Mouse (Mus musculus): ENCODE results near the gene Dab1. TPM values are rescaled to one million over a fixed set of nuclear protein-coding genes. Genes with fewer than 3 reads are reported as not detected.

Gene Dab1
- total RNA-seq, 2 experiments from 2014 or later = 1.7 to 1.9 TPM

DNA sequence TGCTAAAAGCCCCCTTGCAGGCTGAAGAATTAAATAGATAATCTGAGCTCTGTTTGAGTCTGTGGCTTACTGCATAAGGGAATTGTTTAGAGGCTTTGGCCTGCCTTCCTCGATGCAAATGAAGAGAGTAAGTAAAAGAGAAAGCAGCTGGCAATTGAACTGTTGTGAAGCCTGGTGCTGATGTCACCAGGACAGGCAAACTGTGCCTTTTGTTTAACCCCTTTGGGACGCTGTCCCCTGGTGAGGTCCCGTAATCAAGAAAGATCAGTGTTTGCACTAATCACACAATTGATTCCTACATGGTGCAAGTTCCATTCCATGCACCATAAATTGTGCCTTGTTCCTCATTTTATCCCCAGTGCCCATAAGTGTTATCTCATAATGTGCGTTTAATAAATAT lies 80.6 kb downstream of the Dab1 start:
- no peak for DNase-seq (ENCODE audit: low spot score in 2 of 2)

DNA sequence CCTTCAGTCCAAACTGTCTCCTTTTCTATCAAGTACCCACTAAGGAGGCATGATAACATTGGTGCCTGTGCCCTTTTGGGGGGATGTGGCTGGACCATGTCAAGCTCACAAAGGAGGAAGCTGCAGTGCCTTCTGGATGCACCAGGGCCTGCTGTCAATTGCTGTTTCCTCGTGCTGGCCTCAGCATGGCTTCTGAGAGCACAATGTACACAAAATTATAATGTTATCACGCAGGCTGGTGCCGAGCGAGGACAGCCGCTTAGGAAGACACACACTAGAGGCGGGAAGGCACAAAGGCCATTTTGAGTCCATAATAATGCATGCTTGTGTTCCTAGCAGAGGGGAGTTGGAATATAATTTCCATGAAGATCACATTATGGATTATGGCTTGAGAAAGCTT lies 81.2 kb downstream of the Dab1 start:
- DNase-seq (ENCODE audit: low spot score in 2 of 2) = no peak

DNA sequence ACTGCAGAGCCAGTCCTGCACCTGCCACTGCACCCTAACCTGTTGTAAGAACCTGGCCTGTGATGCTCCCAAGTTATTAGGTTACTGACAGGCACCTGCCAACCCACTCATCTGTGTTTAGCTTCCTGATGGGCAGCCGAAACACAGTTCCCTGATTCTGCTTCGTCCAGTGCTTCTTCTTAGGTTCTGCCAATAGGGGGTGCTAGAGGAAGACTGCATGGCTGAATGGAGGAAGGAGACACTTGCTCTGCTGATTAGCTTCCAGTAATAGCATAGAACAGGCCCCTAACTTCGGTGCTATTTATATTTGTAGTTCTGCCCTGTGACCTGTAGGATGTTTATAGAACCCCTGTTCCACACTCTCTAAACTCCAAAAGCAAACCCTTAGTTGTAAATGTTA lies 83.0 kb downstream of the Dab1 start:
- no peak for DNase-seq (ENCODE audit: low spot score in 2 of 2)

DNA sequence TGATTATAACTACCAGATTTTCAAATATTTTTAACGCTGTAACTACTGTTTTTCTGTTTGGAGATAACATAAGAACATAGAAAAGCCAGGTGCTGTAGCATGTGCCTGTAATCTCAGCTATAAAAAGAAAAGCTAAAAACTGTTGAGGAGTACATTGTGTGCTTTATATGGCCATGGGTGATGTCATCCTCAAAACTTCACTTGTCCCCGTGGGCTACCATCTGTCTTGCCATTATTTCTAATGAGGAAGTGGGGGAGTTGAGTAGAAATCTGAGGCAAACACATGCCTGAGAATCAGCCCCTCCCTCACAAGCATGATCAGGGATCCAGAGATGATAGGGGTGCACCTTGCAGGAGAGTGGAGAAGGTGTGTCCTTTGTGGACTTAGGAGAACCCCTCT lies 85.3 kb downstream of the Dab1 start:
- DNase-seq (ENCODE audit: low spot score in 2 of 2) = no peak

DNA sequence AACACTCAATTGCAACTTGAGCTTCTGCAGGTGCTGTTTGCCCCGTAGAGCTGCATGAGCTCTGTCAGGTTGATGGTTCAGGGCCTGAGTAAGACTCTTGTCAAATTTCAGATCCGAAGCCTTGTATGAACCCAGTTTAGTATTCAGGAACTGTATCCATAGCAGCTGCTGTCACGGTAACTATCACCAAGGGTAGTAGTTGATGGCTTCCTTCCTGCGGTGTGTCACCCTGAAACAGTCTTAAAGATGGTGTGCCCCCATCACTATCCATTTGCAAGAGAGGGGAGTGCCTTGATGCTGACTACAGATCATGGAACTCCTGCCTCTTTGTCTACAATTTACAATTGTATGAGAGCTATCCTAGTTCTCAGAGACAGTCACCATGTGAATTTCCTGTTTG lies 87.3 kb downstream of the Dab1 start:
- DNase-seq (ENCODE audit: low spot score in 2 of 2) = no peak

DNA sequence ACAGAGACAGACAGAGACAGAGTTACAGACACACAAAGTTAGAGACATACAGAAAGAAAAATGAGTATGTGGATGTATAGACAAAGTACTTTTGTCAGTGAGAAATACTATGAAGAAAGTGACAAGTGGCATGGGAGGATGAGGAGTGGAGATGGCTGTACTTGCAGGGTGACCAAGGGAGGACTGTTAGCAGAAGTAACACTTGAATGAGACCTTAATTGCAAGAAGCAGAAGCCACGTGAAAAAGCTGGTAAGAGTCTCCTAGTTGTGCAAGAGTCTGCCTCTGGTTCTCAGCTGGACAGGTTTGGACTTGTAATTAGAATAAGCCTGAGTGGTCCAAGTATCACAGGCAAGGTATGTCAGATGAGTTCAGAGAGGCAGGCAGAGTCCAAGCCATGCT lies 88.0 kb downstream of the Dab1 start:
- no peak for DNase-seq (ENCODE audit: low spot score in 2 of 2)

DNA sequence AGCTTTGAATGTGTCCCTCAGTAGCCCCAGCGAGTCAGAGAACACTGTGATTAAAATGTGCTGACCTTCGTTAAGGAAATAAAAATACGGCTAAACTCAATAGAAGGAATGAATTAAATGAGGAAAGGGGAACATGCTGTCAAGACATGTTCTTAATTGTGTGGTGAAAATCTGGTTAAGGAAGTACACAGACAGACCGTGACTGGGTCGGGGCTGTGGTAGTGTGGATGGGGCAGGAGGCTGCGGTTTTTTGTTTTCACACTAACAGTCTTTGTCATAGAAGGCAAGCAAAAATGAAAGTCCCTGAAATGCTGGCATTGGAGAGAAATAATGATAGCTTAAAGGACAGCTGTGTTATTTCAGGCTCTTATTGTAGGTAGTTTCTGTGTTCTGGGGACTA lies 92.2 kb downstream of the Dab1 start:
- no peak for DNase-seq (ENCODE audit: low spot score in 2 of 2)

DNA sequence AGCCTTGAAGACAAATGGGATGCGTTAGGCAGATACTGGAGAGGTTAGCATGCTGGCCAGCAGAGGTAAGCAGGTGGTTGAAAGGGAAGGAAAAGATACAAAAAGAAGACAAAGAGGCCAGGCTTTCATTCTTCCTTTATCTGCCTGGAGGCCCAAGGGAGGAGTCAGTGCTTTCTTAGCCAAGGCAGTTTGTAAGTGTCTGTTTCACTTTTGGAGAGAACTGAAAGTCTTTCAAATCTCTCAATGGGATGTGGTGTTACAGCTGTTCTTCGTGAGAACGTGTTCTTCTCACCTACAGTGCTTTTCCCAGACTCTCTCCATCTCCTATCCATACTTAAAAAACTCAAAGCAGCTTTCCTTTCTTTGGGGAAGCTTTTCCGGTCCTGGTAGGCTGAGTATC lies 94.8 kb downstream of the Dab1 start:
- no peak for DNase-seq (ENCODE audit: low spot score in 2 of 2)

DNA sequence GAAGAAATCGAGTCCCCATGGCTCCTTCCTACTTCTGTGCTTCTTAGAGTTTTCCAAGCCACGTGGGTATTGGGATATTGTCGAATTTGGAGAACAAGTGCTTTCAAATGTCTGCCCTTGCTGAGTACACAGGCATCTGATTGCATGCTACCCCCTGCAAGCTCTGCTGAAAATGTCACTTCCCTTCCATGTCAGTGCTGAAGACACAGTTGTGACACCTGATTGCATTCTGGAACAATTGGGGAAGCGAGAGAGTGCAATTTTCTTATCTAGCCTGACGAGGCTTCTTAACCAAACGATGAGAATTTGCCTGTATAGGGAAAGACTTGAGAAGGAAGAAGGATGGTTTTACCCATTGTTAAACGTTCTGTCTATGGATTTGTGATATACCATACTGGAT lies 95.8 kb downstream of the Dab1 start:
- no peak for DNase-seq (ENCODE audit: low spot score in 2 of 2)

DNA sequence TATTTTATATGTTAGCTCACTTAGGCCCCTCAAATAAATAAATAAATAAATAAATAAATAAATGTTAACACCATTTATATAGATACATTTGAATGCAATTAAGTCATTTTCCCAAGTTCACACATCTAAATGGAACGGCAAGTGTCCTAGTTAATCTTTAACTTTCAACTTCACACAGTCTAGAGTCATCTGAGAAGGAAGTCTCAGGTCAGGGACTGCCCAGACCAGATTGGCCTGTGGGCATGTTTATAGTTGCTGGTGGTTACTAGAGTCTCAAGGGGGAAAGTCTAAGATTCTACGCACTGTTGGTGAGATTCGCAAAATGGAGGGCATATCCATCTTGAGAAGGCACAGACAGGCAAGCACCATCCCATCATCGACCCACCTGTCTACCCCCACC lies 96.4 kb downstream of the Dab1 start:
- no peak for DNase-seq (ENCODE audit: low spot score in 2 of 2)

DNA sequence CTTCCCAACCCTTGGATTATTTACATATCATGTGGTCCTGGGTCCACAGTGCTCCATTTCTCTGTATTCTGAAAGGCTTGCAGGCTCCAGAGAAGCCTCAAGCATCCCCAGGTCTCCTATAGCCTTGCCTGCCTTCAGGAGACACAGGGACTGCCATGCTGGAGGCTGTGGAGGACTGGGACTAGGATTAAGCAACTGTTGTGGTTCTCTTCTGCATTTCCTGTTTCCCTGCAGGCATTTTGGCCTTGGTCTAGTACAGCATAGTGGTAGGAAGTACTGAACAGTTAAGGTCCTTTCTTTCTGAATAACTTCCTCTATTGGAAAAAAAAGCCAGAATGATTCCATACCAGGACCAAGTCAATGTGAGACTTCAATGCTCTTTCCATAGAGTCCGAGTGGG lies 103.6 kb downstream of the Dab1 start:
- DNase-seq (ENCODE audit: low spot score in 2 of 2) = no peak

DNA sequence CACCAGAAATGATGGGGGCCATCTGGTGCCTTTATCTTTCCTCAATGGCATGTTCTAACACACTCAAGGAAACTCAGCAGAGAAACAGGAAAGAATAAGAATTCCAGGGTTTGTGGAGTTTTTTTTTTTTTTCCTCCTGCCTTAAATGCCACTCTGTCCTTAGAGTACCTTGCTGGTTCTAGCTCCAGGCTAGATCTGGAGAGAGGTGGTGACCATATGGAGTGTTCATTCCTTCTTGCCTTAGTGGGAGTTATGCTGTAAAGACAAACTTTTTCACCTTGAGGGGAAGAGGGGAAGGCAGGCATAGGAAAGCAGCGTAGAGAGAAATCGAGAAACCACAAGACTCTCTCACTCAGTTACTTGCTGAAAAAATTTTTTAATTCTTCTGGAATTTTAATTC lies 107.3 kb downstream of the Dab1 start:
- no peak for DNase-seq (ENCODE audit: low spot score in 2 of 2)

DNA sequence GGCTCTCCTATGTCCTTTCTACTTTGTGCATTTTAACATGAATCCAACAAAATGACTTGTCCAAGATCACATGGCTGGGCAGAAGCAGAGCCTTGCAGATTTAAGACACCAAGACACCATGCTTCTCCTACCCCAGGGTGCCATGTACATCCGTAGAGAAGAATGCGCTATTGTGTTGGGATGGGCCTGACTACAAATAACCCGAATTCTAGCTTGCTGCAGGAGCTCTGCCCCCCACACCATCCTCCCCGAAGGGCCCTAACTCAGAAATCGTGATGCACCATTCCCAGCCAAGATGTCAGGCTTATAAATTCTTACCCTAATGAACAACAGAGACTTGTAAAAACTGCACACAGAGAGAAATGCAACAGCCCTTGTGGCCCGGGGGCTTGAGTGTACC lies 118.0 kb downstream of the Dab1 start:
- DNase-seq (ENCODE audit: low spot score in 2 of 2) = no peak

DNA sequence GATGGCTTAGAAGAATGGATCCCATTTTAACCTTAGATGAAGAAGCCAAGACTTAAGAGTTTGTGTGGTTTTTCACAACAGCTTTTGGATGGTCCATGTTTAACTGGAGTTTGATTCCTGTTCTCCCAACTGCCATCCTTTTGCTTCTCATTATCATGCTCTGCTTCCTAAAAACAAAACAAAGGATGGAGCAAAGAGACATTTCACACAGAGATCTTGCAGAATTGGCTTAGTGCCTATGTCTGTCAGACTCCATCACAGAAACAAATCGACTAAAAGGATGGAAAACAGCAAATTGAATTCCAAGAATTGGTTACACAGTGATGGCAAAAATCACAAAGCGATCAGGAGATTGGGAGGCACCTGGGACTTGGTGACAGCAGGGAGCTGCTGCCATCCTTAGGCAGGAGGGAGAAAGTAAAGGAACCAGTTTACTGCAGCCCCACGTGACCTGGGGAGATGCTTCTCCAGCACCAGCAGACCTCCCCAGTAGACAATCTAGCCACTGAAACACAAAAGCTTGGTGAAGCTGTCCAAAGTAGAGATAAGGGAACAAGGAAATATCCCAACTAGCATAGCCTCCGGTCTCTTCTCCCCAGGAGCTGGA lies 132.2 kb downstream of the Dab1 start:
- no peak for DNase-seq (ENCODE audit: low spot score in 2 of 2)

DNA sequence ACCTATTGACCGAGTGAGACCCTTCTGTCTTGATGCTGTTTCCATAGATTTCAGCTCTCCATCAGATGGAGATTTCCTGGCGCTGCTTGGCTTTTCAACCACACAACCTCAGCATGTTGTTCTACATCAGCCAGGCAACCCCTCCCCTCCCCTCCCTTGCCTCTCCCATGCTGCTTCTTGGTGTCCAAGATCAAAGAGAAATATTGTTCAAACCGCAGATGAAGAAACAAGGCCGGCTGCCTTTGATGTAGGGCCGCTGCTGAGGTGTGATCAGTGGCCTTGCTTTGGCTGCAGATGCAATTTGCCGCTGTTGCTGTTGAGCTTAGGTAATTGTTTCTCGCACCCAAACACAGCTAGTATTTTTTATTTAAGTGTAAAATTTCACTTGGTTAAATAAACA lies 135.4 kb downstream of the Dab1 start:
- DNase-seq (ENCODE audit: low spot score in 2 of 2) = no peak

DNA sequence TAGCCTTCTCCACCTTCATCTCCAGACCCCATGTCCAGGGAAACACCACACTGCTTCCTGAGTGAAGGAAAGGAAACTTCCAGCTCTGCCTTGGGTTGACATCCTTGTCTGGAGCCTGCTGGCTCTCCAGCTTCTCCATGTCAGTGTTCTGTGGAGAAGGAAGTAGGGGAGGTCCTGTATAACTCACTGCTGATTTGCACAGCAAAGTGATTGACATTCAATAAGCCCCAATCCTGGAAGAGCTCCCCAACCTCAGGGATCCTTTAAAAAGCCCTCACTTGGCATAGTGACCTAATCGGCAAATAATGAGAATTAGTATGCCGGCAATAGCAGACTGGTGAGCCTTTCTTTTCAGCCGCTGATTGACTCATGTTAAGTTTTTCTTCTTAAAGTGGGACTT lies 138.1 kb downstream of the Dab1 start:
- DNase-seq (ENCODE audit: low spot score in 2 of 2) = no peak

DNA sequence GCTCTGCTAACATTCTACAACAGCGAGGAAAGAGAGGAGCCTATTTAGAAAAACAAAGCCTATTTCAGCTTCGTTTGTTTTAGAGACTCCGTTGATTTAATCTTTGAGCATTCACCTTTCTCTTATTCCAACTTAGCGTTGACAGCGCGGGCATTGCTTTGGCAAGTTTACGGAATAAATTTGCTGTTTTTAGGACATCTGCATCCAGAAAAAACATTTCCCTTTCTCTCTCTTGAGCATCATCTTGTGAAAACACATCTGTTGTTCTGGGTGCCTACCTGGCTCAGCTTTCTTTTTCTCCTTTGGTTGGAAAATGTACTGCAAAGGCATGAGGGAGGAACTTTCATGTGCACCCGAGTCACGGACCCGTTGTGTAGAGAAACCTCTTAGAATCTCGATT lies 143.3 kb downstream of the Dab1 start:
- DNase-seq (ENCODE audit: low spot score in 2 of 2) = no peak

DNA sequence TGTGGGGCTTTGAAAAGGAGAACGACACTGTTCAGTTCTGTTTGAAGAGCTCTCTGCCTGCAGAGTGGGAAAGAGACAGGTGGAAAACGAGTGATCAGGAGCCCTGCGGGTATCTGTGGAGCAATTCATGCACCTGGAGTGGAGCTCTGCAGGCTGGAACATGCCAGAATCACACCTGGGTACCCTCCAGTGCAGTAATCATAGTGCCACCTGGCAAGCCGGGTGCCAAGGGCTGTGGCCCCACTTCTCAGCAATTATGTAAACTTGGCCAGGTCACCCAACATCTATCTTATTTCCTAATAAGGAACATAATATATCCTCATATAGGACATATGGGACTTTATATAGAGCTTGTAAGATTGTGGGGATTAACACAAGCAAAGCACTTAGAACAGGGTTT lies 156.6 kb downstream of the Dab1 start:
- DNase-seq (ENCODE audit: low spot score in 2 of 2) = no peak

DNA sequence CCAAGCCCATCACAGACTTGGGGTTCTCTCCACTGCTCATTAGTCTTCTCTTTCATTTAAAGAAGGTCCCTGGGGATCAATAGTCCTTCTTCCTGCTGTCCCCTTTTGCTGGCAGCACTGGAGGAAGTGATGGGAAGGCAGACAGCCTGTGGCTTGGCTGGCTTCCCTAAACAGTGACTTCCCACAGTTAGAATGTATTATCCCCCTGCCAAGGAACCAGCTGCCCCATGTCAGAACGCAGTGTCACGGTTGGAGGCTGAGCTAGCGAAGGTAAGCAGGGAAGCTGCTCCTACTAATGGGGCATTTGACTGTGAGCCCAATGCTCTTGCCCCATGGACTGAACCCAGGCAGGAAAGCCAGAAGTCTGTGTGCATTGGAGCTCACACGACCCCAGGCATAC lies 162.2 kb downstream of the Dab1 start:
- DNase-seq (ENCODE audit: low spot score in 2 of 2) = peak in 1 of 2 experiments; percentile 32

DNA sequence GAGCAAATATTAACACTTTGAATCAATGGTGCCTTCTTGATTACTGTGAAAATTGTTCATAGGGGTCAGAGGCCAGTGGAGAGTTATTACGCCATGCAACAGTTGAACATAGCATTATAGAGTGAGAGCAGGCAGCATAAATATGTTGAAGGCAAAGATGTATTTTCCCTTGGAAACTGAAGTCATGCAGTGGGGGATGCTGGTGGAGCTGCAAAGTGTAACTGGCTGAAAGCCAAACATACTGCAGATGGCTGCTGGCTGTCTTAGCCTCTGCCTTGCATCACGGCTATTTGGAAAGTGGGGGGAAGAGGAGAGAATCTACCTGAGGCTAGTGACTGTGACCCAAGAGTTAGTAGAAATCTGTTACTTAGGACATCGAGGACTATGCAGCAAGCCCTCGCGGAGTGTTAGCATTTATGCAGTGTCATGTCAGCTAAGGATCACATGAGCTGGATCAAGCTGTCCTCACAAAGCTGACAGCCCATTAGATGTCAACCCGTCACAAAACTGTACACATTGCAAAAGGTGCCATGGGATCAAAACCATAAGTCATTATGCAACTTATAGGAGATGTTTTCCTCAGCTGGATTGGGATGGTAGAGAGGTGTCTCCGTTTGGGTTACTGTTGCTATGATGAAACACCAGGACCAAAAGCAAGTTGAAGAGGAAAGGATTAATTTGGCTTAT lies 164.5 kb downstream of the Dab1 start:
- no peak for DNase-seq (ENCODE audit: low spot score in 2 of 2)

DNA sequence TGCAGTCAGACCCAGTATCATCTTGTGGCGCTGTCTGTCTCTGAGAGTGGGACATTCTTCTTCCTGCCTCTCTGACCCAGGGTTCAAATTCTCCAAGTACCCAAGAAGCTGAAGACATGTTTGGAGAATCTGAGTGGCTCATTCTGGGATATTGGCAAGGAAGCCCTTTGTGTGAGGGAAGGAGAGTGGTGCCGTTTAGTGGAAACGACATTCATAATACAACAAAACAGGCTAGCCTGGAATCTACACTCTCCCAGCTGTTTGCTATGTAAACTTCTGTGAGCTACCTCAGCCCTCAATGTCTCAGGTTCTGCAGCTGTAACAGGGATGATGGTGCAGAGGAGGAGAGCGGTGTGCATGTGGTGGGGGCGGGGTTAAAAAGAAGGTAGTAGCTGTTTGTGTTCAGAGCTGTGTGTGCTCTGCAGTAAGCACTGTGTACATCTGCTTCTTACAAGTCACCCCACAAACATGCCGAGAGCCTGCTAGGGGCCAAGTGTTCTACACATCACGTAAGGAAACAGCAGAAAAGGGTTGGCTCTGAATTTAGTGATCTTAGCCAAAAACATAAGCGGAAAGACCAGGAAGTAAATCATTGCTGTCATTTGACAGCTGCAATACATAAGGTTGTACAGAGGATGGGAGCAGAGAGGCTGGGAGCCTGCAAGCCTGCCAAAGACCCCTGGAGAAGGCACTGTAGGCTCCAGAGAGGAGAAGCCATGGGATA lies 174.6 kb downstream of the Dab1 start:
- DNase-seq (ENCODE audit: low spot score in 2 of 2) = no peak

DNA sequence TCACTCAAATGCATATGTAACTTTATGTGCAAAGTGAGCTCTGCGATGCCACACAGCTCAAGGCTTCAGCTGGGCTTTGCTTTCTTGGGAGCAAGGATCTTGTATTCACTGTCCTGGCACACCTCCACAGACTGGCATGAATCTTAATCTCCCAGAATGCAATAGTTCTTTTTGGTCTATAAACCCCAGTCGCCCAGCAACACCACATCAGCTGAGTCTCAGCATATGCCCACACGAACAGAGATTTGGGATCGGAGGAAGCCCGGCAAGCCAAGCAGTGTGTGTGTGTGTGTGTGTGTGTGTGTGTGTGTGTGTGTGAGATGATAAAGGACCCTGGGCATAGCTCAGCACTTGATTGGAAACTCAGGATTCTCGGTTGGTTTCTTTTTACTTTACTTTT lies 177.3 kb downstream of the Dab1 start:
- no peak for DNase-seq (ENCODE audit: low spot score in 2 of 2)

DNA sequence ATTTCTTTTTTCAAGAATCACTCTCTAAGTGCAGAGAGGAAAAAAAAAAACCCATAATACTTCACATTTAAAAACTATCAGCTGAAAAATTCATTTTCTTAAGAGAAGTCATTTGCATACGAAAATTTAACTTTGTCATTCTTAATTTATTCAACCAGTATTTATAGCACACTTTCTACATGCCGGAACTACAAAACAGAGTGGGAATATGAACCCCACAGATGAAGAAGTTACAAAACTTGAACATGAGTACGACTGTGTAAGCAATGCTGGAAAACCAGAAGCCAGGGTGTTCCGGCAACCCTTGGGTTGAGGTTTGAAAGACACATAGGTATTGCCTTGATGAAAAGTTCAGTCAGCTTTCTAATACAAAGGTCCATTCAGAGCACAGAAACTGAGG lies 183.3 kb downstream of the Dab1 start:
- no peak for DNase-seq (ENCODE audit: low spot score in 2 of 2)

All from gastrocnemius, postnatal 4 days (tissue).